Mouse (Mus musculus) neural tube, embryonic 15.5 days (tissue): Measurements from ENCODE around the gene Acpp. TPM values are rescaled to one million over a fixed set of nuclear protein-coding genes. Genes with fewer than 3 reads are reported as not detected.
A peak's percentile ranks its signal among the peaks of the same experiment; 100 is the strongest.
"Not testable (repeated sequence)": the region's sequence is repeated elsewhere in the genome, so short reads cannot be mapped to it uniquely, and the experiment has no call there.

Experiments
- ATAC-seq: fragments of 200-750 bp; cut with Nextera tagmentation; 2 replicates; pipeline ENCODE4 v1.8.0; 2017; ENCODE audit warnings: mild to moderate bottlenecking, moderate TSS enrichment, moderate library complexity; ENCODE audit not compliant: low FRiP score
- H3K27ac ChIP-seq: fragments of 300-500 bp; sonication (generic); replicated peaks from 2 replicates; pipeline ENCODE4 v1.5.1; 2015; ENCODE audit warnings: mild to moderate bottlenecking, inconsistent platforms
- H3K27me3 ChIP-seq: fragments of 300-500 bp; sonication (generic); replicated peaks from 2 replicates; pipeline ENCODE4 v1.6.1; 2015; ENCODE audit warnings: inconsistent platforms
- H3K36me3 ChIP-seq: fragments of 300-500 bp; sonication (generic); 2 replicates; pipeline ENCODE4 v1.6.1; 2015; ENCODE audit warnings: inconsistent platforms
- H3K4me1 ChIP-seq: fragments of 300-500 bp; sonication (generic); 2 replicates; pipeline ENCODE4 v1.6.1; 2015; ENCODE audit warnings: inconsistent platforms
- H3K4me2 ChIP-seq: fragments of 300-500 bp; sonication (generic); 2 replicates; pipeline ENCODE4 v1.6.1; 2015; ENCODE audit warnings: inconsistent platforms, mild to moderate bottlenecking, moderate library complexity
- H3K4me3 ChIP-seq: fragments of 300-500 bp; sonication (generic); replicated peaks from 2 replicates; pipeline ENCODE4 v1.5.1; 2015; ENCODE audit warnings: mild to moderate bottlenecking, inconsistent platforms
- H3K9ac ChIP-seq: fragments of 300-500 bp; sonication (generic); replicated peaks from 2 replicates; pipeline ENCODE4 v1.6.1; 2015; ENCODE audit warnings: mild to moderate bottlenecking, inconsistent platforms
- H3K9me3 ChIP-seq: fragments of 300-500 bp; sonication (generic); replicated peaks from 2 replicates; pipeline ENCODE4 v1.6.1; 2016; ENCODE audit warnings: inconsistent platforms
- WGBS: fragments of 180-500 bp; shearing (Covaris S2); methylation state at CpG from one replicate; pipeline ENCODE4 v1.1.7; 2015; ENCODE audit warnings: mixed read lengths; 5-methylcytosine and 5-hydroxymethylcytosine counted together
- polyA plus RNA-seq: library from polyadenylated mRNA; unstranded; fragments of >200 nt; fragmentation: Nextera tagmentation; extraction: Ambion mirVana; gene quantifications from 2 replicates; pipeline ENCODE4 v1.2.1, GENCODE M21; 2015

The Acpp gene
- polyA plus RNA-seq, result 0.97 and 1.4 TPM in 2 replicates

DNA sequence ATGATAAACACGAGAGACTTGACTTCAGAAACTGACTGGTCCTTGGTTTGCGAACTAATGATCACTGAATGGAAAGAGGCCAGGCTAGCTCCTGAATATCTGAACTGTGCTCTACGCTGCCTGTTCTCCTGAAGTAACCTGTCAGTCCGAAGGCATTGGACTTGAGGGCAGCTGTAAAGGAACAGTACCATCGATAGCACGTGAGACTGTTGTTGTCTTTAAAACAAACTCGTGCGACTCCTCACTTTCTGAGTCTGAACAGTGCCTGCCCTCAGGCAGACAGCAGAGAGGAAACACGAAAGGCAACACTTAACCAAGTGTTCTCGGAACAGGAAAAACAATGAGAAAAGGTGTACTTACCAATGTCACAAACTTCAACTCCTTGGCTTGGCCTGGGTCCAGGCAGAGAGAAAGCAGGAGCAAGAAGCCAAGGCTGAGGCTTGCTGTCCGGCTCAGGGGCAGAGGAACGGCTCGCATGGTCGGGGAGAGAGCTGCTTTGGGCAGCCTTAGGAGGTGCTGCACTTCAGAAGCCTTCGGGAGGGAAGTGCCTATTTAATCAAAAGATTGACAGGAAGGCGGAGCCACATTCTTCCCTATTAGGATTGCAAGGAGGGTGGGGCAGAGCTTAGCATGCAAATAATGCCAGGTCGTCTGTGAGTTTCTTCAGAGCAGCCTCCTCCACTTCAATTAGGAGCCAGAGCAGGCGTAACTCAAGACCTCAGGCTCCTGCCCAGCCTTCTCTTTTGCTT, at the start of gene Acpp:
TSS of gene Acpp (minus strand) at position 566 of the 749 bp plus-strand sequence.
- Histone ChIP-seq H3K27me3 (no peaks in the 10 kb centered on the region), H3K4me2 (peak within 1 kb of the TSS; percentile 45), H3K4me1 (peaks cover 13% of the 10 kb centered on the region; the same call in 1 of the 2 replicates), H3K36me3 (no peaks in the 10 kb centered on the region), H3K27ac (no peak within 1 kb of the TSS), H3K9me3 (no peaks in the 10 kb centered on the region), H3K9ac (no peak within 1 kb of the TSS; the same call in 1 of the 2 replicates), H3K4me3 (0 out of 2 replicates have a peak within 1 kb of the TSS, but pooled peaks have one; percentile 14)
- WGBS, result 29% methylated on average over 18 of the region's 18 CpGs
- ATAC-seq, result no peak

DNA sequence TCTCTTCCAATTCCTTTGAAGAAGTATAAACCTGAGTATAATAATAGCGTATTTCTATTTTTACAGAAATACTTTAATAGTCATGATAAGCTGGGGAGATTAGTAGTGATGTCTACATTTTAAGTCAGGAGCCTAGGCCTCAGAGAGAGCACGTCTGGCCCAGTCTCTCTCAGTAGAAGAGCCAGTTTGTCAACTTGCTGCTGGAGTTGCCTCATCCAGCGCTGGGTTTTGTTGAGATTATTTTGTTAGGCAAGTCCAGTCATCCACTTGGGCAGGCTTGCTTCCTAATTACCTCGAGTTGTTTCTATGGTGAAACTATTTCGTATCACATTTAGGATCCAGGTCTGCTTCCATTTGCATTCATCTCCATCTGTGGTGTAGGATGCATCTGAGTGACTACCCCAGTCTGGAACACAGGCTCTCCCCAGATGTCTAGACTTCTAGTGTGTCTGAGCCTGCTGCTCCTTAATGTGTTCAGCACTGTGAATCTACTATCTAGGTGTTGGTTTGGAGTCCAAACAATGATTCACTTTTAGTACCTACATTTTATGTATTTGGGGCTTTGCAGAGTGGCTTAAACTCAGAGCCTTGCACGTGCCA, 45.1 kb upstream of the Acpp start:
- H3K36me3 ChIP-seq, result no peaks in the 10 kb centered on the region
- WGBS, result 87% methylated on average over 6 of the region's 6 CpGs
- H3K4me3 ChIP-seq, result no peak overlapping the region
- no peaks in the 10 kb centered on the region for H3K9me3 ChIP-seq
- no peak for ATAC-seq
- no peaks in the 10 kb centered on the region for H3K27me3 ChIP-seq
- H3K4me1 ChIP-seq, result no peaks in the 10 kb centered on the region
- no peak overlapping the region for H3K4me2 ChIP-seq
- H3K27ac ChIP-seq, result no peak overlapping the region
- no peak overlapping the region for H3K9ac ChIP-seq

- Histone ChIP-seq H3K4me2 (no peak overlapping the region), H3K4me3 (no peak overlapping the region), H3K4me1 (no peaks in the 10 kb centered on the region), H3K9me3 (no peaks in the 10 kb centered on the region), H3K36me3 (no peaks in the 10 kb centered on the region), H3K27ac (no peak overlapping the region), H3K27me3 (no peaks in the 10 kb centered on the region), H3K9ac (no peak overlapping the region)
- 66% methylated on average over 9 of the region's 9 CpGs for WGBS
- no peak for ATAC-seq
Observed at GRCm38 (mm10) chr9:104379532-104380162, 42.1 kb upstream of the Acpp start.

GRCm38 (mm10) chr9:104375573-104375972, 38.0 kb upstream of the Acpp start:
- no peak overlapping the region for H3K27ac ChIP-seq
- no peaks in the 10 kb centered on the region for H3K9me3 ChIP-seq
- 47% methylated on average over 3 of the region's 3 CpGs for WGBS
- no peaks in the 10 kb centered on the region for H3K36me3 ChIP-seq
- H3K9ac ChIP-seq, result no peak overlapping the region
- H3K27me3 ChIP-seq, result no peaks in the 10 kb centered on the region
- no peak overlapping the region for H3K4me3 ChIP-seq
- no peaks in the 10 kb centered on the region for H3K4me1 ChIP-seq
- ATAC-seq, result no peak
- no peak overlapping the region for H3K4me2 ChIP-seq

DNA sequence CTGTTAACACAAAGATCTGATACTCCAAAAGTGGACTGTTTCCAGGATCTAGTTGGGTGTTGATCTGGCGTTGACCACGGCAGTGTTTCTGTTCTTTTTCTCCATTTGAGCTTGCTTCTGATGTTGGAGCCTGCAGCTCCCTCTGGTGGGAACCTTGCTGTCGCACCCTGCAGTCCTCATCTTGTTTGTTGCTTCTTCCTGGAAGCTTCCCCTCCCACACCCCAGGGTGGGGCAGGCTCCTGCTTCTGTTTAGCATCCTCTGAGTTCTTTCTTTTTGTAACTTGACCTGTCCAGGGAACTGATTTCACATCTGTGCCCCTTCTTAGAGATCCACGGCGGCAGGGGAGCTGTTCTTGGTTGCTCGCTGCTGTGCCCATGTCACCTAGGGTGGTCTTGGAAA, 35.7 kb upstream of the Acpp start:
- Histone ChIP-seq H3K27ac (no peak overlapping the region), H3K4me2 (no peak overlapping the region), H3K4me3 (no peak overlapping the region), H3K4me1 (no peaks in the 10 kb centered on the region), H3K36me3 (no peaks in the 10 kb centered on the region), H3K9ac (no peak overlapping the region), H3K9me3 (no peaks in the 10 kb centered on the region), H3K27me3 (no peaks in the 10 kb centered on the region)
- ATAC-seq, result no peak
- WGBS, result 30% methylated on average over 6 of the region's 6 CpGs

DNA sequence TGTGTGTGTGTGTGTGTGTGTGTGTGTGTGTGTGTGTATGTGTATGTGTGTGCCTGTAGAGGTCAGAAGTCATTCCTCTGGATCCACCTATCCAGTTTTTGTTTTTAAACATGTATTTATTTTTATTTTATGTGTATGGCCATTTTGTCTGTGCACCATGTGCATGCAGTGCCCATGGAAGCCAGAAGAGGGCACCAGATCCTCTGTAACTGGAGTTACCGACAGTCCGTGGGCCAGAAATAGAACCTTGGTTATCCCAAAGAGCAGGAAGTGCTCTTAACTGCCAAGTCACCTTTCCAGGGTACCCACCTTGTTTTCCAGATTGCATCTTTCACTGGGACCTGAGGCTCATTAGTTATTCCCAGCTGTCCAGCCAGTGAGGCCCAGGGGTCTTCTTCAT, 29.4 kb upstream of the Acpp start:
- Histone ChIP-seq H3K9me3 (no peaks in the 10 kb centered on the region), H3K9ac (no peak overlapping the region), H3K36me3 (no peaks in the 10 kb centered on the region), H3K27ac (no peak overlapping the region), H3K27me3 (no peaks in the 10 kb centered on the region), H3K4me3 (no peak overlapping the region), H3K4me2 (no peak overlapping the region), H3K4me1 (no peaks in the 10 kb centered on the region)
- 83% methylated on average over 2 of the region's 2 CpGs for WGBS
- ATAC-seq, result no peak

DNA sequence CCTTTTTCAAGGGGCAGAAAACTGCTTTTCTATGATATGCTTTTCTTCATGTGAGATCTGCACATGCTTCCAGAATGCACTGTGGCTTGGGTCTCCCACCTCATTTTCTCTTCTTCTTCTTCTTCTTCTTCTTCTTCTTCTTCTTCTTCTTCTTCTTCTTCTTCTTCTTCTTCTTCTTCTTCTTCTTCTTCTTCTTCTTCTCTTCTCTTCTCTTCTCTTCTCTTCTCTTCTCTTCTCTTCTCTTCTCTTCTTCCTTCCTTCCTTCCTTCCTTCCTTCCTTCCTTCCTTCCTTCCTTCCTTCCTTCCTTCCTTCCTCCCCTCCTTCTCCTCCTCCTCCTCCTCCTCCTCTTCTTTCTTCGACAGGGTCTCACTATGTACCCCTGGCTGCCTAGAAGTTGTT, 24.4 kb upstream of the Acpp start:
- H3K4me1 ChIP-seq, H3K4me2 ChIP-seq, ATAC-seq, H3K4me3 ChIP-seq, H3K27me3 ChIP-seq, H3K9me3 ChIP-seq, H3K27ac ChIP-seq, H3K36me3 ChIP-seq, H3K9ac ChIP-seq: not testable (repeated sequence)
- 82% methylated on average over 1 of the region's 1 CpGs for WGBS

DNA sequence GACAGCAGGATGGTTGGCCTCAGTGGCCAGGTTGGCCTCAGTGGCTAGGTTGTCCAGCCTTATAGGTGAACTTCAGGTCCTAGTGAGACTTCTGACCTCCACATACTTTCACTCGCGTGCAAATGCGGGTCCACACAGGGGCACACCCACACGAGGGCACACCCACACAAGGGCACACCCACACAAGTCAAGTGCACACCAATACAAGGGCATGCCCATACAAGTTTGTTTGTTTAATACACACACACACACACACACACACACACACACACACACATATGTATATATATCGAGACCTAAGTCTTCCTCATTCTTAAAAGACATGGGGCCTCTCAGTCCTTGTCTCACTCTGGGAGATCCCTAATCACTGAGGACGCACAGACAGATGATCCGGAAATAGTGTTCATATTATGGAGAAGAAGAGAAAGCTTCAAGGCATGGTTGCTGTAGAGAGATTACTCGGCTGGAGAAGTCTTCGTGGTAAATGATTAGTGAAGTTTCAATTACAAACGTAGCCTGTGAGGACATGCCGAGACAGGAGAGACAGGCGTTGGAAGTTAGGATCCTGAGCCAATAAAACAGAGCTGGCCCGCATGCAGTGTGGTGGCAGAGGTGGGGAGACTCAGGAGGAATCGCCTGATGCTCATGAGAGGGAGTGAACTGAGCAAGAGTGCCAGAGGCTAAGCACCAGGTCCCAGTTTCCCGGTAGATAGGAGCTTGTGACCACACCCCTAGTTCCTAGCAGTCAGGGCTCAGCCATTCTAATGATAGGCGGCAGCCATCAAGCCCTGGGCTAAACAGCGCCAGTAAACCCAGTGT, 23.7 kb upstream of the Acpp start:
- Histone ChIP-seq H3K4me3 (no peak overlapping the region), H3K9ac (no peak overlapping the region), H3K4me1 (no peaks in the 10 kb centered on the region), H3K27me3 (no peaks in the 10 kb centered on the region), H3K36me3 (no peaks in the 10 kb centered on the region), H3K9me3 (no peaks in the 10 kb centered on the region), H3K27ac (no peak overlapping the region), H3K4me2 (no peak overlapping the region)
- WGBS, result 79% methylated on average over 17 of the region's 17 CpGs
- no peak for ATAC-seq

DNA sequence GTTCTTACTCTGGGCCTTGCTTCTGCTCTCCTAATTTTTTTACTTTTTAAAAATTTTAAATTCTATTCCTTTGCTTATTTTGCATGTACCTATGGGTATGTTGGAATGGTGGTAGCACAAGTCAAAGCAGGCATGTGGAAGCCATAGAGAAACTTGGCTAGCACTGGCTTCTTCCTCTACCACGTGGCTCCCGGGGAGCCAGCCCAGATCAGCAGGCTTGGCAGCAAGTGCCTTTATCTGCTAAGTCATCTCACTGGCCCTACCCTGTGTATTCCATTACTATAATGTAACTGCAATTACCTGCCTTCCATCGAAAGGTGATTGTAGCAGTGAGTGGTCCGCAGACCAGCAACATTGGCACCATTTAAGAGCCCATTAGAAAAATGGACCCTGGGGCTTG, 22.8 kb upstream of the Acpp start:
- H3K9me3 ChIP-seq, result no peaks in the 10 kb centered on the region
- no peak overlapping the region for H3K9ac ChIP-seq
- no peak overlapping the region for H3K4me2 ChIP-seq
- H3K4me1 ChIP-seq, result no peaks in the 10 kb centered on the region
- H3K36me3 ChIP-seq, result no peaks in the 10 kb centered on the region
- H3K4me3 ChIP-seq, result no peak overlapping the region
- WGBS, result 89% methylated on average over 4 of the region's 4 CpGs
- no peak for ATAC-seq
- no peaks in the 10 kb centered on the region for H3K27me3 ChIP-seq
- H3K27ac ChIP-seq, result no peak overlapping the region

DNA sequence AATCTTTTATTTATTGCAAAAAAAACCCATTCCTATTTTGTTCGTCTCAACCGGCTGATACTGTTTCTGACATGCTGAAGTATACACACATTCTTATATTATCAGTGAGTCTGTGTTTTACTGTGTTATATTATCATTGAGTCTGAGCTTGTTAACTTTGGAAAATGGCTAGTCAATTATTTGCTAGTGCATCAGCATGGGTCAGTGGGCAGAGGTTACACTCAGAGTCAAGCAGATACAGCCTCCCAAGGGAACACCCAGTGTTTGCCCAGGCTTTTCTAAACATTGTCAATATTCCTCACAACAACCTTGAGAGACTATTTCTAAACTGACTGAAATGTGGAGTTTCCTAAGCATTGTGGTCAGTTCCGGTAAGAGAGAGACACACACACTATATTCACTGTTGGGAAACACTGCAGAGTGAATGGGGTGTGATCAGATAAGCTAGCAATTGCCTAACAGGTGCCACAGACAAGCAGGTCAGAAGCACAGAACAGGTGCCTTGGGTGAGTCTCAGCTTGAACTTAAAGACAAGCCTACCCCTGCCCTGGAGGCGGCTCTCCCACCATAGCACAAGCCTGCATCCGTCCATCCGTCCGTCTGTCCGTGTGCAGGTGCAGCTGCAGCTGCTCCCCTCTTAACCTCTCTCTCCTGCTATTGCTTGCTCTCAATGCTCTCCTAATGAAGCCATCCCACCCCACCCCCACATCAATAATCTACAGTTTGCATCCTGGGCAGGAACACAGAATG, 18.1 kb upstream of the Acpp start:
- Histone ChIP-seq H3K27me3 (no peaks in the 10 kb centered on the region), H3K9me3 (no peaks in the 10 kb centered on the region), H3K27ac (no peak overlapping the region), H3K4me3 (no peak overlapping the region), H3K9ac (no peak overlapping the region), H3K36me3 (no peaks in the 10 kb centered on the region), H3K4me1 (no peaks in the 10 kb centered on the region), H3K4me2 (no peak overlapping the region)
- no peak for ATAC-seq
- WGBS, result 72% methylated on average over 8 of the region's 8 CpGs

- Histone ChIP-seq H3K4me1 (no peaks in the 10 kb centered on the region), H3K4me2 (no peak overlapping the region), H3K27ac (no peak overlapping the region), H3K4me3 (no peak overlapping the region), H3K27me3 (no peaks in the 10 kb centered on the region), H3K9ac (no peak overlapping the region), H3K9me3 (no peaks in the 10 kb centered on the region), H3K36me3 (no peaks in the 10 kb centered on the region)
- WGBS, result 88% methylated on average over 5 of the region's 5 CpGs
- ATAC-seq, result no peak
Observed at GRCm38 (mm10) chr9:104344136-104344535, 6.6 kb upstream of the Acpp start.
